Mouse (Mus musculus): ENCODE data around the gene Zfp319.

Zfp319 gene

DNA sequence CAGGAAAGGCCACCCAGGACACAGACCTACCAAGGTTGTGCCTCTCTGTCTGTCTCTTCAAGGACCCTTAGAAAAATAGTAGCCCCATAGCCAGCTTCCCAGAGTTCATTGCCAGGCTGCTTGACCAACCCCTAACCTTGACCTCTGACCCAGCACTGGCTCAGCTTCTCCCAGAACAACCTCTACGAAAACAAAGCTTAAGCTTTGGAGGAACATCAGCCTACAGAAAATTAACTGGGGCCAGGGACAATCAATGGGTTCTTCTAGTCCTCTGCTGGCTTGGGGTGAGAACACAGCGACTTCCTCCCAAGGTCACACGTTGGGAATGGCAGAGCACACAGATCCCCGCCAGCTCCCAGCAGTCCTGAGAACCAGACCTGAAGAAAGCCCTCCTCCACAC lies 26.2 kb downstream of the Zfp319 start:
- no peak for DNase-seq

DNA sequence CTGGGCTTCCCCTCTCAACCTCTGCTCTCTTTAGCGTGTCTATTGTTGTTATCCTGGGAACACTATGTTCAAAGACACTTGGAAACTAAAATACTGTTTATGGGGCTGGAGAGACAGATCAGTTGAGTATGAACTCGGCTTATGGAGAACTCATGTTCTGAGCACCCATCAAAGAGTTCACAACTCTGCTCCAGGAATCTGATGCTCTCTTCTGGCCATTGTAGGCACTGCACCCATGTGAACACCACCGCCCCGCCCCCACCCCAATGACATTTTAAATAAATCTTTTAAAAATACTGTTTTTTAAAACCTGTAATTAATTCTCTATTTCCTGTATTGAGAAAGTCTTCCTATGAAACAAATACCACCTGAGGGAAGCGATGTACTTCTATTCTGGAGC lies 29.3 kb downstream of the Zfp319 start:
- DNase-seq: no peak

- DNase-seq: peak; percentile 98
These were observed 37.9 kb downstream of the Zfp319 start for GRCm38 (mm10) chr8:95293891-95294290.

- DNase-seq: peak; percentile 99
These were observed 38.6 kb downstream of the Zfp319 start for GRCm38 (mm10) chr8:95293172-95293571.

DNA sequence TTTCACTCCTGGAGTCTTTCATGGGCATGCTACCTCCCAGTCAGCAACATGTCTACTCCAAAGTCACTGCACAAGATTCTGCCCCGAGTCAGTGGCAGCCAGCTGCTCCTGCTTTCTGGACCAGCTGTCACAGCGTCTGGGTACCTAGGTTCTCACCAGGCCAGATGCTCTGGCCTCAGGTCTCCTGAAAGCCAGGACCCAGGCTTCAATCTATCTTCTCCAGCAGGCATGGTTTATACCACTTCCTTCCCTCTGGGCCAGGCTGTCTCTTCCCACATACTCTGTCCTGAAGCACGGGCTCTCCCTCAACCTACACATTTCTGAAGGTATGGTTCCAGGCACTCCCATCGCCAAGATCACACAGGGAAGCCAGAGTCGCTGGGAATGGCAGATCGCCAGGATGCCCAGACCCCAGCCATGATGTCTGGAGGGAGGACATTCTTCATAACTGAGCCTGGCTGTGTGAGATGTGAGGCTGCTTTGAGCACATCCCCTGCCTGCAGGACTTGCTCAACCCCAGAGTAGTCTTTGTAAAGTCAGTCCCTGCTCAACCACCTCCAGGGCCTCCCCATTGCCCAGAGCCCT lies 42.6 kb downstream of the Zfp319 start:
- DNase-seq: no peak

DNA sequence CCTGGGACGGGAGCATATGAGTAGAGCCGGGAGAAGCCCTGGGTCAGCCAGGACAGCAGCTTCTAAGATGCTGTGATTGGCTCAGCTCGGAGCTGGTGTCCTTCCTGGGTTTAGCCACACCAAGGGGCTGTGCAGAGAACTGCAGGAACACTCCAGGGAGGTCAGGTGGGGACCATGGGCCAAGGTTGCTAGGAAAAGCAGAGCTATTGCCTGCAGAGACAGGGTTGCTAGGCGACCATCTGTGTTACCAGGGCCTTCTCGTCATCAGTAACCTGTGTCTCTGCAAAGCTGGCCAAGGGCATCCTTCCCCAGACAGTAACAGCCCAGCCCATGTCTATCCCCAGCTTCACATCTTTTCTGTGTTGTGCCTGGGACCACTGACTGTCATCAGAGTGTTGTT lies 50.3 kb downstream of the Zfp319 start:
- DNase-seq: no peak
